Mouse (Mus musculus) macrophage (primary cell): ENCODE measurements around the gene Dolk. TPM values are rescaled to one million over a fixed set of nuclear protein-coding genes. Genes with fewer than 3 reads are reported as not detected.
A peak's percentile ranks its signal among the peaks of the same experiment; 100 is the strongest.

ENCODE experiments used
- H3K27ac ChIP-seq: fragments of 350-480 bp; formaldehyde crosslinking; 2 replicates; pipeline ENCODE4 v1.9.0; 2021
- H3K36me3 ChIP-seq: fragments of 350-480 bp; formaldehyde crosslinking; 2 replicates; pipeline ENCODE4 v1.9.0; 2021; ENCODE audit errors: inconsistent target
- H3K4me3 ChIP-seq: fragments of 350-480 bp; formaldehyde crosslinking; 2 replicates; pipeline ENCODE4 v1.9.0; 2021; ENCODE audit errors: inconsistent target
- H3K79me2 ChIP-seq: fragments of 350-480 bp; formaldehyde crosslinking; 2 replicates; pipeline ENCODE4 v1.9.0; 2021; ENCODE audit errors: inconsistent target
- WGBS: methylation state at CpG from one replicate; pipeline ENCODE4 v1.1.7; 2026; ENCODE audit warnings: inconsistent platforms; ENCODE audit not compliant: missing documents; 5-methylcytosine and 5-hydroxymethylcytosine counted together
- polyA plus RNA-seq: library from polyadenylated mRNA; stranded (reverse); fragments of 250-400 nt; gene quantifications from 3 replicates; pipeline ENCODE4 v1.2.4, GENCODE M21; 2018; ENCODE audit warnings: inconsistent platforms
- total RNA-seq, 78 experiments: library from RNA; depleted of rRNA; stranded (reverse); fragments of 250-400 nt; gene quantifications; 1 replicate in 9 of 78; 2 replicates in 24 of 78; 3 replicates in 43 of 78; 4 replicates in 2 of 78; pipeline ENCODE4 v1.2.4; 2018; ENCODE audit warnings: inconsistent platforms in 56 of 78

The Dolk gene
- total RNA-seq (2018; cell fraction: chromatin; rRNA removed) = 1 to 10 TPM; 1.1 to 7.8 (median 4.4) TPM
- 10 to 100 TPM in 25 of 26 experiments, 1 to 10 TPM in 1; 9.5 to 26.0 (median 15.4) TPM for total RNA-seq (2018; cell fraction: cytosol; rRNA removed)
- 10 to 100 TPM in 24 of 26 experiments, 1 to 10 TPM in 2; 4.8 to 27.5 (median 16.7) TPM for total RNA-seq (2018; cell fraction: nucleus; rRNA removed)
- 13.1 to 21.9 TPM (median 15.9 TPM) in 3 replicates for polyA plus RNA-seq

DNA sequence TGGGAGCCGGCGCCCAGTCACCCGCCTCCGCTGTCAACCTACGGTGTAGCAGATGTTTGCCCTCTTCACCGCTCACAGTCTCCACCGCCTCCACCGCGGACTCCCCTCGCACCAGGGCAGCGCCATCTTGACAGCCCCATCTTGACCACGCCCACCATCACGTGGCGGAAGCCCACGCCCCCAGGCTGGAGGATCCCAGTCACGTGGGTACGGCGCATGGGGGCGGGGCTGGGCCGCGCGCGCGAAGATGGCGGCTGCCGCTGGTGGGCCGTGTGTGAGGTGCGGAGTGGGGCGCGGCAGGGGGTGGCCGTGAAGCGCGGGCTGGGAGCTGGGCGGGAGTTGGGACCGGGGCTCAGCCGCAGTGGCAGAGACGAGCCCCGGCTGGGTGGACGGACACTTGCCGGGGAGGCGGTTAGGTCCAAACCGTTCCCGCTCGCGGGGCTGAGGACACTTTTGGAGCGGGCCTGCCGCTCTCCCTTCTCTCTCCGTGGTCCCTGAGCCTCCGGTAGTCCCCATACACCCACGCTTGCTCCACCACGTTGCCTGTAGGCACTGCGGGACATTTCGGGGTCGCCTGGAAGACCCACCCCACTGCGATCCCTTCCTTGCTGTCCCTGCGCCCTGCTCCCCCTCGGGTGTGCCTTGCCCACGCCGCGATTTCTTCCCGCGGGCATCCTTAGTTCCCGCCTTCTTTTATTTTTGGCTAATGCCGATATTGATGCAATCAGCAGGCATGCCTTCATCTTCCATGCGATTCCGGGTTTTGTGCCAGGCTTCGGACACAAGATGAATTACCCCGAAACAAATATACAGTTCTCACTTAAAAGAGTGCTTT, at the start of gene Dolk, which contains the start of gene Nup188:
Dolk (minus strand) TSS at position 143 of the 835 bp plus-strand sequence.
Nup188 (plus strand) TSS at position 206 of the 835 bp plus-strand sequence.
- Histone ChIP-seq H3K36me3 (no peaks in the 10 kb centered on the region), H3K4me3 (peak within 1 kb of the TSS; percentile 94), H3K27ac (peak within 1 kb of the TSS; percentile 51), H3K79me2 (peaks cover 69% of the 10 kb centered on the region)
- WGBS = 0% methylated on average over 49 of the region's 68 CpGs

GRCm38 (mm10) chr2:30335324-30335723, 49.2 kb upstream of the Dolk start:
- Histone ChIP-seq H3K4me3 (no peak overlapping the region), H3K79me2 (no peaks in the 10 kb centered on the region), H3K36me3 (peaks cover 82% of the 10 kb centered on the region), H3K27ac (no peak overlapping the region)
- WGBS = 100% methylated on average over 2 of the region's 2 CpGs

DNA sequence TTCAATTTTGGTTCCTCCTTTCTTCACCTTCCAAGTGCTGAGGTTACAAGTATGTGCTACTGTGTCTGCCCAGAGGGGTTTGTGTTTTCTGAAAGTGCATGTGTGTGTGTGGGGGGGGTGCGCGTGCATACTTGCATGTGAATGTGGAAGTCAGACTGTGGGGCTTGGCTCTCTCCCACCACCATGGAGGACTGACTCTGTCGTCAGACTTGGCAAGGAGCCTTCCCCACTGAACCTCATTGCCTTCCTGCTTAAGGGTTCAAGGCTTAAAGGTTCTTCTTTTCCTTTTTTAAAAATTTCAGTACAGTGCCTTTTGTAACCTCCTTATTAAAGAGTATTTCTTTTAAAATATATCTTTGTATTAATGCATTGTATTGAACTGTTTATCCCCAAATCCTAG, 42.7 kb upstream of the Dolk start:
- Histone ChIP-seq H3K4me3 (no peak overlapping the region), H3K36me3 (peaks cover 87% of the 10 kb centered on the region), H3K27ac (no peak overlapping the region), H3K79me2 (no peaks in the 10 kb centered on the region)
- WGBS = 69% methylated on average over 3 of the region's 3 CpGs

GRCm38 (mm10) chr2:30327276-30327675, 41.1 kb upstream of the Dolk start:
- Histone ChIP-seq H3K79me2 (no peaks in the 10 kb centered on the region), H3K4me3 (no peak overlapping the region), H3K36me3 (peaks cover 86% of the 10 kb centered on the region), H3K27ac (no peak overlapping the region)
- 92% methylated on average over 7 of the region's 7 CpGs for WGBS

GRCm38 (mm10) chr2:30325296-30325695, 39.2 kb upstream of the Dolk start:
- no peak overlapping the region for H3K4me3 ChIP-seq
- no peaks in the 10 kb centered on the region for H3K79me2 ChIP-seq
- peaks cover 81% of the 10 kb centered on the region for H3K36me3 ChIP-seq
- 98% methylated on average over 5 of the region's 5 CpGs for WGBS
- H3K27ac ChIP-seq = no peak overlapping the region

DNA sequence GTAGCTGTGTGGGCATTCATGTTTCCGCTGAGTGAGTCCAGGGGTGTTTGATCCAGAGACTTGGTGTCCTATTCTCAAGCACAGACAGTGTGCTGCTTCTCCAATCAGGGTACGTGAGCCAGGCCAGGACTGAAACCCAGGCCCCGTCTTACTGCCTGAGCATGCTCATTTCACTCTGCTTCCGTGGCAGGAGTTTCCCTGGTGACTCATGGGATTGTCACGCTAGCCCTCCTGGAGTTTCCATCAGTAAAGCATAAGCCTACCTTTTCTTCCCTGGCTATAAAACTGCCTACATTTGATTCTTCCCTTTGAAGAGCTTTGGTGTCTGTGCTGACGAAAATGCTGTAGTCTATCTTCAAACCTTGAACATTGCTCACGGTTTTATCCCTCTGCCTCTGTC, 37.0 kb upstream of the Dolk start:
- 96% methylated on average over 6 of the region's 7 CpGs for WGBS
- Histone ChIP-seq H3K27ac (no peak overlapping the region), H3K36me3 (peaks cover 69% of the 10 kb centered on the region), H3K4me3 (no peak overlapping the region), H3K79me2 (no peaks in the 10 kb centered on the region)

- H3K27ac ChIP-seq = no peak overlapping the region
- H3K36me3 ChIP-seq = peaks cover 71% of the 10 kb centered on the region
- H3K4me3 ChIP-seq = no peak overlapping the region
- 98% methylated on average over 4 of the region's 4 CpGs for WGBS
- no peaks in the 10 kb centered on the region for H3K79me2 ChIP-seq
Observed at GRCm38 (mm10) chr2:30319260-30319659, 33.1 kb upstream of the Dolk start.

DNA sequence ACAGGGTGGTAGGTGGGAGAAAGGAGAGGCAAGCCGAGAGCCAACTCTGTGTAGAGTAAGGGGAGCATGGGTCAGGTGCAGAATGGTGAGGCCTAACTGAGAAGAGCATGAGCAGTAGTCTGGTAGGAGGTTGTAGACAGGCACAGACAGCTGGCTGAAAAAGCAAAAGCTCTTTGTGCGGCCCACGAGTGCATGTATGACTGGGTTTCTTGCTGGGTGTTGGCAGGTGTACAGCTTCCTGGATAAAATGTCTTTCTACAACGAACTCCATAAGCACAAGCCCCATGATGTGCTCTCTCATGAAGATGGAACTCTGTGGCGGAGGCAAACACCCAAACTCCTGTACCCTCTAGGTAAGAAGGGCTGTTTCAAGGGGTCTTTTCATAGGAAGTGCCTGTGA, 30.8 kb upstream of the Dolk start:
- peaks cover 64% of the 10 kb centered on the region for H3K36me3 ChIP-seq
- WGBS = 92% methylated on average over 5 of the region's 5 CpGs
- no peak overlapping the region for H3K4me3 ChIP-seq
- no peaks in the 10 kb centered on the region for H3K79me2 ChIP-seq
- H3K27ac ChIP-seq = no peak overlapping the region

GRCm38 (mm10) chr2:30316136-30316535, 30.0 kb upstream of the Dolk start:
- Histone ChIP-seq H3K27ac (no peak overlapping the region), H3K79me2 (no peaks in the 10 kb centered on the region), H3K36me3 (peaks cover 60% of the 10 kb centered on the region), H3K4me3 (no peak overlapping the region)
- WGBS = 96% methylated on average over 4 of the region's 4 CpGs

DNA sequence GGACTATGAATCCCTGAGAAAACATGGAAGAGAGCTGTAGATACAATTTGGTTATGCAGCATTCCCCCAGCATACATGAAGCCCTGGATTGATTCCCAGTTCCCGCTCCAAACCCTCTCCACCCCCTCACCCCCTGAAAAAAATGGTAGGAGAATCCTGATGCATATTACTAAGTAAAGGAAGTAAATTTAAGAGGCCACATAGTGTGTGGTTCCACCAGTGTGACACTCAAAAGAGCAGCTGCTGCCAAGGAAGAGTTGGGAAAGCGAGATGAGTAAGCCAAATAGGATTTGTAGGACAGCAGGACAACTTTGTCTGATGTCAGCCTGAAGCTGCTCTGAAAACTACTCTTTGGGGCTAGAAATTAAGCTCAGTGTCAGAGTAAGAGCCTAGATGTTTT, 25.3 kb upstream of the Dolk start:
- Histone ChIP-seq H3K4me3 (no peak overlapping the region), H3K36me3 (peaks cover 81% of the 10 kb centered on the region), H3K27ac (no peak overlapping the region), H3K79me2 (no peaks in the 10 kb centered on the region)
- WGBS = 95% methylated on average over 2 of the region's 2 CpGs

- Histone ChIP-seq H3K27ac (no peak overlapping the region), H3K36me3 (peaks cover 84% of the 10 kb centered on the region), H3K79me2 (no peaks in the 10 kb centered on the region), H3K4me3 (no peak overlapping the region)
- 90% methylated on average over 3 of the region's 3 CpGs for WGBS
Observed at GRCm38 (mm10) chr2:30309351-30309750, 23.2 kb upstream of the Dolk start.

DNA sequence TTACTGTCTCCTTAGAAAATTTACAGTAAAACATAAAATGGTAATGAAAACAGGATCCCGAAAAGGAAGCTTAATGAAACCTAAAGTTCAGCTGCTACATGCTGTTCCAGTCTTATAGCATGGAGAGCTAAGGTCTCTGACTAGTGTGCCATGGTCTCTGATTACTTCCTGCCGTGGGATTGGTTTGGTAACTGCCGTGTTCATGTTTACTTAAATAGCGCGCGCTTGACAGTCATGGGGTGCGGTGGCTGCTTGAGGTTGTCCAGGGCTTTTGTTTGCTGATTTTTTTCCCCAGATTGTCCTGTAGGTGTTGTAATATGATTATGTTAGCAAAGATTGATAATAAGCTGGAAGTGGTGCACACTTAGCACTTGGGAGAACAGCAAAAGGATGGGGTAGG, 20.0 kb upstream of the Dolk start:
- Histone ChIP-seq H3K27ac (no peak overlapping the region), H3K4me3 (no peak overlapping the region), H3K36me3 (peaks cover 90% of the 10 kb centered on the region), H3K79me2 (no peaks in the 10 kb centered on the region)
- WGBS = 70% methylated on average over 7 of the region's 7 CpGs

GRCm38 (mm10) chr2:30299966-30300365, 13.8 kb upstream of the Dolk start:
- no peak overlapping the region for H3K27ac ChIP-seq
- peaks cover 7% of the 10 kb centered on the region; the same call in 1 of the 2 replicates for H3K79me2 ChIP-seq
- WGBS = 92% methylated on average over 5 of the region's 5 CpGs
- H3K4me3 ChIP-seq = no peak overlapping the region
- peaks cover 57% of the 10 kb centered on the region for H3K36me3 ChIP-seq

GRCm38 (mm10) chr2:30299525-30299924, 13.4 kb upstream of the Dolk start:
- no peak overlapping the region for H3K27ac ChIP-seq
- 97% methylated on average over 3 of the region's 3 CpGs for WGBS
- peaks cover 11% of the 10 kb centered on the region; the same call in 1 of the 2 replicates for H3K79me2 ChIP-seq
- peaks cover 52% of the 10 kb centered on the region for H3K36me3 ChIP-seq
- H3K4me3 ChIP-seq = no peak overlapping the region

DNA sequence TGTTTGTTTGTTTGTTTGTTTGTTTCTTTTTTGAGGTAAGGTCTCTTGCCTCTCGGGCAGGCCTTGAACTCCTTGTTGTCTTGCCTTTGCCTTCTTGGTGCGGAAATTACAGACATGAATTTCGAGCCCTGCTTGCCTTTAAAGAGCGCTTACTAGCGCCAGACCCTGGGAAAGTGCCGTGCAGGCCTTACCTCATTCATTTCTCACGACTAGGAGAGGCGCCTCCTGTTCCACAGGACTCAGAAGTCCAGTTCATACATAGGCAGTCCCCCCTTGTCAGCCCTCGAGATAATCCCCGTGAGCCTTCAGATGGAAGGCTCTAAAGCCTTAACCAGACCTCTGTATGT, 866 bp upstream of the Dolk start:
- Histone ChIP-seq H3K36me3 (no peaks in the 10 kb centered on the region), H3K27ac (peak overlapping the region; percentile 51), H3K4me3 (peak overlapping the region; percentile 94), H3K79me2 (peaks cover 75% of the 10 kb centered on the region)
- 0% methylated on average over 9 of the region's 10 CpGs for WGBS
